Mouse (Mus musculus) bone marrow, adult 2 months (tissue): ENCODE data around the gene Rnaseh2c. TPM values are rescaled to one million over a fixed set of nuclear protein-coding genes. Genes with fewer than 3 reads are reported as not detected.

Experiments
- H3K27ac ChIP-seq: fragments of 200-500 bp; 2 replicates; pipeline ENCODE4 v1.5.1; 2012; ENCODE audit warnings: low read depth, mild to moderate bottlenecking, control low read depth, inconsistent platforms, low read length; ENCODE audit not compliant: control insufficient read depth, poor library complexity, insufficient read depth
- H3K4me1 ChIP-seq: fragments of 200-500 bp; 2 replicates; pipeline ENCODE4 v1.6.1; 2011; ENCODE audit warnings: low read length; ENCODE audit not compliant: control insufficient read depth, insufficient read depth
- H3K4me3 ChIP-seq: fragments of 200-500 bp; replicated peaks from 2 replicates; pipeline ENCODE3; 2011; ENCODE audit warnings: mild to moderate bottlenecking, low read depth, low read length, control low read depth; ENCODE audit not compliant: control insufficient read depth
- CTCF ChIP-seq: fragments of 200-500 bp; IDR thresholded peaks from 2 replicates; pipeline ENCODE4 v1.5.1; 2011; ENCODE audit warnings: low read length, control low read depth; ENCODE audit not compliant: control insufficient read depth, insufficient read depth
- POLR2A ChIP-seq: fragments of 200-500 bp; IDR thresholded peaks from 2 replicates; pipeline ENCODE4 v1.6.1; 2011; ENCODE audit warnings: low read depth, mild to moderate bottlenecking, control low read depth, low read length, borderline replicate concordance; ENCODE audit not compliant: control insufficient read depth
- WGBS: fragments of 180-500 bp; shearing (Covaris S2); methylation state at CpG from one replicate; pipeline ENCODE4 v1.1.7; 2018; 5-methylcytosine and 5-hydroxymethylcytosine counted together
- polyA plus RNA-seq: library from polyadenylated mRNA; stranded (reverse); fragments of >200 nt; gene quantifications from 2 replicates; pipeline ENCODE4 v1.2.4, GENCODE M21; 2011; ENCODE audit warnings: low replicate concordance; ENCODE audit not compliant: missing spikeins, insufficient read depth, insufficient read length

Rnaseh2c gene
- polyA plus RNA-seq, 1 experiment = 132 TPM

DNA sequence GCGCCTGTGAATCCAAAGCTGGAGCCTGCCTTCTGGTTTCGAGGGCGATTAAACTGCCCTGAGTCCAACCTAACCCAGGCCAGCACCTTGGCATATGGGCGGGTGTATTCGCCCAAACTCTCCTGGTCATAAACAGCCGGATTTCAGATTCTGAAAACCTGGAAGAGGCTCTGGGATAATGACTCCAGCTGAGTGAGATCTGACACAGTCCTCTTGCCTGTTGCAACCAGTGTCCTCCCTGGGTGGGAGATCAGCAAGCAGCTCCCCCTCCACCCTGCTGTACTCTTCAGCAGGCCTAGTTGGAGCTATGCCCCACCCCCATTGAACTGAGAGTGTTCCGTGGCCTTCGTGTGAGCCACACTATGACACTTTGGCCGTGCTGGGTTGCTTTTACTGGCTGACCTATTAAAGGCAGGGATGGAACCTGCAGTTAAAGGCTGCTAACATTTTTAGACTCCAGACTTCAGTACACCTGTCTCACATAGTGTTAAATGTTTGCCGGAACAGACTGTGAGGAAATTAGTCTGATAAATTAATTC lies 40.4 kb upstream of the Rnaseh2c start:
- Histone ChIP-seq H3K4me3 (no peak overlapping the region), H3K27ac (no peak overlapping the region), H3K4me1 (no peaks in the 10 kb centered on the region; the same call in 1 of the 2 replicates)
- WGBS = 39% methylated on average over 10 of the region's 10 CpGs
- TF ChIP-seq POLR2A (no peak), CTCF (no peak)

DNA sequence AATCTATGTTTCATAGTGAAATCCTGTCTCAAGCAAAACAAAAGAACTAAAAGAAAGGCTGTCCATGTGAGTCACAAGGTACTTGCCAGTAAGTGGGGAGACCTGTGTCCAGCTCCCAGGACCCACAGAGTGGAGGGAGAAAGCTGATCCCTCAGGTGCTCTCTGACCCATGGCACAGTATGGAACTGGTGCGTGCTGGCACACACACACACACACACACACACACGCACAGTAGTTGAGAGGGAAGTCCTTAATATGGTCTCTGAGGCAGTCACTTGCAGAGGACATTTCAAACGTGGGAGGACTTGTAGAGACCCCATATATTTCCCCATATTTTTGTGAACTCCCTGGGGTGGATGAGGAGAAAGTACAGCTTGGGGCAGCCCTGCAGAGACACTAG lies 39.8 kb upstream of the Rnaseh2c start:
- Histone ChIP-seq H3K4me1 (no peaks in the 10 kb centered on the region; the same call in 1 of the 2 replicates), H3K4me3 (no peak overlapping the region), H3K27ac (no peak overlapping the region)
- WGBS = 31% methylated on average over 3 of the region's 3 CpGs
- no peak for TF ChIP-seq CTCF
- TF ChIP-seq POLR2A = no peak

DNA sequence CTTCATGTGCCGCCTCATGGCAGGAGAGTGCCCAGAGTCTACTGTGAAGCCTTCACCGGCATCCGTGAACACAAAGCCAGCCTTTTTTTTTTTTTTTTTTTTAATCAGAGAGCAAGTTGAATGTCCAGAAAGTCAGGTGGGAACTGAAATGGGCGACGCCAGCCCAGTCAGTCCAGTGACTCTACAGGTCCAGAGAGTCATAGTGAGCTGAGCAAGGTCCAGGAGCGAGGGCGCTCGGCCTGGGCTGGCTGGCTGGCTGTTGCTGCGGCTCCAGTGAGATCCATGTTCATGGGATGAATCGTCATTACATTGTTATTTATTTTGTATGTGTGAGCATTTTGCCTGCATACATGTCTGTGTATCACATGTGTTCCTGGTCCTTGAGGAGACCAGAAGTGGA lies 38.9 kb upstream of the Rnaseh2c start:
- Histone ChIP-seq H3K27ac (no peak overlapping the region), H3K4me3 (no peak overlapping the region), H3K4me1 (no peaks in the 10 kb centered on the region; the same call in 1 of the 2 replicates)
- 88% methylated on average over 10 of the region's 10 CpGs for WGBS
- TF ChIP-seq CTCF = no peak
- TF ChIP-seq POLR2A = no peak

DNA sequence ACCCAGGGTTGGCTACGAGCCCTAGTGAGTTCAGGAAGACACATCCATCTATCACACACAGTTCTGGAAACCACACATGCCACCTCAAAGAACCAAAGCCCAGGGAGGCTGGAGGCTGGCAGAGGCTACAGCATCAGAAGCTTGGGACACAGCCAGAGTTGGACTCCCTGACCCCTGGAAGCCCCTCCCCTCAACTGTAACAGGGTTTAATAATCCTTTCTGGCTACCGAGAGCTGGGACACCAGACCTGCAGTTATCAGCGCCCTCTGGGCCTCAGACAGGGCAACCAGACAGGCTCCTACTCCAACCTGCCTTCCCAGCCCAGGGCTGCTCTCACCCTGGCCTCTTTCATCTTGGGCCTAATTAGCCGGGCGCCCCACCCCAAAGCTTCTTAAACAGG lies 35.4 kb upstream of the Rnaseh2c start:
- 52% methylated on average over 5 of the region's 5 CpGs for WGBS
- no peak for TF ChIP-seq POLR2A
- no peak for TF ChIP-seq CTCF
- Histone ChIP-seq H3K4me1 (peaks cover 3% of the 10 kb centered on the region; the same call in 1 of the 2 replicates), H3K27ac (no peak overlapping the region), H3K4me3 (no peak overlapping the region)

DNA sequence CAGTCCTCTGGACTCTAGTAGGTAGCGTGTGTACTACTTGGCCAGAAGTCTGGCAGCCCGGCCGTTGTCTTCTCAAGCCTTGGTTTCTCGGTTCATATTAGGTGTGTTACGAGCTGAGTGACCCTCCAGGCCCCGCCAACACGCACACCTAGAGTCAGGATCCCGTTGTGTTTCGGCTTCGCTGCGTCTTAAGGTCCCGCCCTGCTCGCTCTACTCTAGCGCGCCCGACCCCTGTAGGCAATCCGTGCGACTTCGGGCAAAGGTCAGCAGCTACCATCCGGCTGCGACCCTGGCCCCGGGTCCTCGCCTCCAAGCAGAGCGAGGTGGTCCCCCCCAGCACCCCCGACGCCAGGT lies 34.5 kb upstream of the Rnaseh2c start:
- H3K27ac ChIP-seq = peak overlapping the region; percentile 99
- peak overlapping the region; percentile 82 for H3K4me3 ChIP-seq
- no peak for TF ChIP-seq POLR2A
- no peak for TF ChIP-seq CTCF
- peaks cover 4% of the 10 kb centered on the region; the same call in 1 of the 2 replicates for H3K4me1 ChIP-seq
- 1% methylated on average over 26 of the region's 26 CpGs for WGBS

DNA sequence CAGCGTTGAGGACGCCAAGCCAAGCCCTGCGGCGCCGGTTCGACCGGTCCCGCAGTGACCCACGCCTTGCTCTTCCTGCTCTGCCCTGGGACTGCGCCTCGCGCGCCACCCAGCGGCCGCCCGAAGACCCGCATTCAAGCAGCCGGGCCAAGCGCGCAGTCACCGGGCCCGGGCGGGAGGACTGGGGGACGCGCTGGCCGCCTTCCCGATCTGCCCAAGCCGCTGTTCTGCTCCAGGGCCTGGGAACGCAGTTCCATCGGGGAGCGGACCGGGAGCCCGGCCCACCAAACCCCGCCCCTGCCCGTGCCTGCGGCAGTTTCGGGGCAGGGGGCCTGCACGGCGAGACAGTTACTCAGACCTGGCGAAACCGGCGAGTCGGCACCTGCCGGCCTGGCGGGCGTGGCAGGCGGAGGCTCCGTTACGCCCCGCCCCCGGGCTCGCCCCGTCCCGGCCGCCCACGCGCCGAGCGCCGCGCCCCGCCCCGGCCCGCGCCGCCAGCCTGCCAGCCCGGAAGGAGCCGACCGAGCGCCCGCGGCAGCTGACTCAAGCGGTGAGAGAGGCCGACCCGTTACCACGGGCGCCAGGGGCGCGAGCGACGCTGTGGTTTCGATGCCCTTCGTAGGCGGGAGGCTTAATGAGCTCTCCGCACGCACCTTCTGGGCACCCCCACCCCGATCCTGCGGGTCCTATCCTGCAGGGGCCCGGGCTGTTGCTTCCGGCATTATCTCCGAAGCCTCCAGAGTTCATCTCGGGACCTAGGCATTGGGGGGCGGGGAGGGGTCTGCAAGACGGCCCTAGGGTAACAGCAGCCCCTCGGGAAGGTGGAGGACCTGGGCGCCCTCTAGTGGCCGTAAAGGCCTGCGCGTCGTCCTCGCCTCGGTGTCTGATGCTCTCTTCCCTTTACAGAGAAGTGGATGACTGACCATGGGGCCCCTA lies 33.9 kb upstream of the Rnaseh2c start, which contains the start of gene Ap5b1:
Gene Ap5b1 (plus strand): TSS at position 492 of the 936 bp plus-strand sequence.
- H3K4me1 ChIP-seq = peaks cover 4% of the 10 kb centered on the region; the same call in 1 of the 2 replicates
- peak within 1 kb of the TSS; percentile 82 for H3K4me3 ChIP-seq
- WGBS = 1% methylated on average over 99 of the region's 102 CpGs
- peak; percentile 82 for TF ChIP-seq CTCF
- TF ChIP-seq POLR2A = peak; percentile 56; the same call in 1 of the 2 replicates
- H3K27ac ChIP-seq = peak within 1 kb of the TSS; percentile 99

DNA sequence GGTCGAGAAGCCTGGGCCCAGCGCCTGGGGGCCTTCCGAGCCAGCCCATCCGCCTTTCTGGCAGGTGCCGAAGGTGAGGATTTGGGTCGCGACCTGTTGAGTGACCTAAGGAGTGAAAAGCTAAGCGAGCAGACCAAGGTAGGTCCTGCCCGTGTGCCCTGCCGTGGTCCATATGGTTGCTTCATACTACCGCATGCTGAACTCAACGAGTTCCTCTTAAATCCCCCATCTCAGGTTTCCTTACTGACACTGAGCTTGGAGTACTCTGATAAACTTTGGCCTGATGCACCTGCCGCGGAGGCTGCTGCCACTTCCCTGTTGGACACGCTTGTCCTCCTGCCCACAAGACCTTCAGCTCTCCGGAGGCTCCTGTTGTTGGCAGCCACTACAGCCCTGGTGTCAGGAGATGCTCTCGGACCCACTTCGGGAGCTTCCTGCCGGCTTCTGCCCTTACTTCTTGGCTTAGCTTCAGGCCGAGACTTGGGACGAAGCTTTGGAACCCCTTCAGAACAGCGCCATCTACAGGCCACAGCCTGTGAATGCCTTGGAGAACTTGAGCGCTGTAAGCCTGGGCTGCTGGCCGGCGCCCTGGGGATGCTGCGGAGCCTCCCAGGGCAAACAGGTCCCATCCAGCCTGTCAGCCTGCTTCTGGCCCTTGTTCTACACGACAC lies 33.1 kb upstream of the Rnaseh2c start:
- Histone ChIP-seq H3K4me1 (peaks cover 4% of the 10 kb centered on the region; the same call in 1 of the 2 replicates), H3K4me3 (peak overlapping the region; percentile 82), H3K27ac (peak overlapping the region; percentile 99)
- WGBS = 2% methylated on average over 27 of the region's 27 CpGs
- TF ChIP-seq POLR2A = 0 out of 2 replicates have a peak, but pooled peaks have one; percentile 9
- peak; percentile 91 for TF ChIP-seq CTCF

DNA sequence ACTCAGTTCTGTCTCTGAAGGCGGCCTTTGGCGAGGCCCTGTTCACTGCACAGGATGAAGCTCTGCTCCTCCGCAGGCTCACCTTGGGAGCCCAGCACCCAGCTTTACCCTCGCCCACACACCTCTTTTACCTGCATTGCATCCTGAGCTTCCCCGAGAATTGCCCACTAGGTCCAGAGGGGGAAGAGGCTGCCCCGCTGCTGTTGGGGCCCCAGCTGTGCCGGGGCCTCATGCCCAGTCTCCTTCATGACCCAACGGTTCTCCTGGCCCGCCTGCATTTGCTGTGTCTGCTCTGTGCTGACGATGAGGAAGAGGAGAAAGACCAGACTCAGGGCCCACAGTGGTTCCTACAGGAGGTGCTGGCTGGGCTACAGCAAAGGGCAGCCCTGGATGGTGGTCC lies 32.2 kb upstream of the Rnaseh2c start:
- Histone ChIP-seq H3K4me3 (peak overlapping the region; percentile 82), H3K4me1 (peaks cover 4% of the 10 kb centered on the region; the same call in 1 of the 2 replicates), H3K27ac (peak overlapping the region; percentile 99)
- no peak for TF ChIP-seq CTCF
- no peak for TF ChIP-seq POLR2A
- 53% methylated on average over 10 of the region's 10 CpGs for WGBS
